Mouse (Mus musculus): ENCODE measurements around the gene Mast4.

Gene Mast4

DNA sequence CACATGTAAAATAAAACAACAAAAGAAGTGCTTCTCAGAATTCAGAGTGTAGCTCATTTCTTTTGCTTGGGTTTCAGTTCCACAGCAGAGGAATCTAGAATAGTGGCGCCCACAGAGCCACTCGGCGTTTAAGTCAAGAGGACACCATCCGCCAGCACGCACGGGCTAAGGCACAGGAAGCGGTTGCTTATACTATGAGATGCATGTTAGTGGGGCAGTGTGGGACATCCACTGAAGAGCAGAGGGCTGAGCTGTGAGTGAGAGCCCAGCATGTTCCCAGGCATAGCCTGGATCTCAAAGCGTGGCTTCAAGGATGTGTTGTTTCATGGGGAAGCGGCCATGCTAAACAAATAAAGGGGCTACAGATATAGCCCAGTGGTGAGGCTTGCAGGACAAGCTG, 214.6 kb downstream of the Mast4 start:
- DNase-seq (ENCODE audit: low spot score) = no peak

GRCm38 (mm10) chr13:103115116-103115515, 219.2 kb downstream of the Mast4 start:
- DNase-seq (ENCODE audit: low spot score) = no peak

DNA sequence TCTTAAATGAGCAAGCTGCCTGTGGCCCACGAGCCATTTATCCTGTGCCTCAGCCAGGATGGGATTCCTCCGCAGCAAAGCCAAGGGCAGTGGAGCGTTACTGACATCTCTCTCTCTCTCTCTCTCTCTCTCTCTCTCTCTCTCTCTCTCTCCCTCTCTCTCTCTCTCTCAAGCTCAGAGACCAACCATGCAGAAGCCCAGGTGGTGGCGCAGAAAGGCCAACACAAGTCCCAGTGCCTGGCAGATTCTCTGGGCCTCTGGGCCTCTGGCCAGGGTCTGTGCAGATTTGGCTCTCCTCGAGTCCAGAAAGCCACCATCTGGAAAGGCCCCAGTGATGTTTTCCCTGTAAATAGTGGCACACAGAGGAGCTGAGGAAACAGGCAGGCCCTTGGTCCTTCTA, 220.0 kb downstream of the Mast4 start:
- peak; percentile 48 for DNase-seq (ENCODE audit: low spot score)

- peak; percentile 63 for DNase-seq (ENCODE audit: low spot score)
Observed at GRCm38 (mm10) chr13:103109872-103110271, 224.4 kb downstream of the Mast4 start.

- no peak for DNase-seq (ENCODE audit: low spot score)
Observed at GRCm38 (mm10) chr13:103107362-103107761, 226.9 kb downstream of the Mast4 start.

DNA sequence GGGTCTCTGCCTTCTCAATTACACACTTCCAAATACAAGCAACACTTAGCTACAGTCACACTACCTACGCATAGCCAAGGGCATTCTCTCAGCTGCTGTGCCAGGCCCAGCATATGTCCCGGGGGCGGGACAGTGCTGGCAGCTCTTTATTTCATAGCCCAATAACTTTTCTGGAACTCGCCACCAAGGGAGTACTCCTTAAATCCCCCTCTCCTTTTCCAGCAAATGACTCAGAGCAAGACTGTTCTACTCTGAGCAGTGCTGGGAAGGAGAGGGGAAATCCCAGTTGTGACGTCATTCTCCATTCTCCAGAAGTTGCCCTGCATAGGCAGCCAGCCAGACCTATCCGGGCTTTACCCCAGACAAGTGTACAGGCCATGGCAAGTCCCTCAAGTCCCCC, 231.7 kb downstream of the Mast4 start:
- DNase-seq (ENCODE audit: low spot score) = no peak

GRCm38 (mm10) chr13:103096346-103097150, 237.7 kb downstream of the Mast4 start:
- DNase-seq (ENCODE audit: low spot score) = peak; percentile 49

DNA sequence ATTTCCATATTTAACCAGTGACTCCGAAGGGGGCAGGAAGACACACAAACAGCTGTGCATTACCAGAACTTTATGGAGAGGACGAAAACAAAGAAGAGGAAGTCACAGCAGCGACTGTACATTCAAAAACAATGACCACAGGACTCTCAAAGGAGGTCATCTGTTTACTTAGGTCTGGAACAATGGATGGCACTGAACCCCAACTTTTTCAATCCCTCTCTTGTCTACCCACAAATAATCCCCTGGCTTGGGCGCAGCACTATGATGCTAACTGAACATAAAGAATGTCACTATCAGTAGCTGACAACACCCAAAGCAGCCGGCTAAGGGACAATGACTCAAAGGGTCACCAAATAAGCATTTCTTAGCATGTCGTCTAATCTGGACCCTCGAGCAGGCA, 238.8 kb downstream of the Mast4 start:
- DNase-seq (ENCODE audit: low spot score) = no peak

DNA sequence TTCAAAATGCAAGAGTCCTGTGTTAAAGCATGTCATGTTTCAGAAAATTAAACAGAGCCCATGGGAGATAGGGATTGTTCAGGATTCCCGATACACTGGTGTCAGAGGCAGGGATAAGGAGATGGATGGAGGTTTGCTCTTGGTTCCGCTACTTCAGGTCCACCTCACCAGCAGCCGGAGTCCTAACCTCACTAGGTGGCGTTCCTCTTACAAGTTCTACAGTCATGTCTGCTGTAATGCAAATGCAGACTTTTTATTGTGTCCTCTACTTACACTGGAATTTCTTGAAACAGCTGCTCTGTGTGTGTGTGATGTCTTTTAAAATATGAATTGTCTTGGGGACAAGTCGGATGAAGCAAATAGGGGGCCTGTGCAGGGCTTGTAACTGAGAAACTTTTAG, 239.7 kb downstream of the Mast4 start:
- DNase-seq (ENCODE audit: low spot score) = no peak

DNA sequence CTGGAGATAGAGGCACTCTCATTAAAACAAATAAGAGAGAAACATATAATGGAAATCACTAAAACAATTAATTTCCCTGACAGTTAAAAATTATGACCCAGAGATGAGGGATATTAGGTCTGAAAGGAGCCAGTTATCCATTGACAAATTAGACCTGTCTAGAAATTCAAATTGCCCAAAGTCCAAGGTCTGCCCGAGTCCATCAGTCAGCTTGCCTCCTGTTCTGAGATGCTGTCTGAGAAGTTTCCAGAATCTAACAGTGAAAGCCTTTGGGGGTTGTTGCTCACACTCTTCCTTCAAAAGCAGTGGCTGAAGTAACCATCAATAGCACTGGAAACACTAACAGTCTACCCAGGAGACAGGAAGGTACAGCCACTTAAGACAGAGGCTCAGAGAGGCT, 240.6 kb downstream of the Mast4 start:
- no peak for DNase-seq (ENCODE audit: low spot score)

GRCm38 (mm10) chr13:103085540-103086121, 248.7 kb downstream of the Mast4 start:
- peak; percentile 38 for DNase-seq (ENCODE audit: low spot score)

GRCm38 (mm10) chr13:103082891-103083290, 251.4 kb downstream of the Mast4 start:
- no peak for DNase-seq (ENCODE audit: low spot score)

DNA sequence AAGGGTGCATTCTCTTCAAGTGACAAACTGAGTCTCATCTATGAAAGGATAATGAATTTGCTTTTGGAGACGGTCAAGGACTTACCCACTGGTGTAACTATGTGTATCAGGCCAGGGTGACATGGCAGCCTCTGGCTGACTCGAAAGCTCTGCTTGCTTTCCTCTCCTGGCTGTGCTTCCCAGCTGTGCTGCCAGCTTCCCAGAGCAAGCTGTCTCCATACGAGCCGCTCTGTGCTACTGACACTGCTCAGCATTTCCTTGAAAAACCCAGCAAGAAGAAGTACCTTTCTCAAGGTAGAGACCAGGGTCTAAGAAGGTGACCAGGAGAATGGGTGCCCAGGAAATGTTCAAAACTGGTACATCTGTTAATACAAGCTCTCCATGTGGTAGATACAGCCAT, 254.5 kb downstream of the Mast4 start:
- no peak for DNase-seq (ENCODE audit: low spot score)

GRCm38 (mm10) chr13:103078815-103079214, 255.5 kb downstream of the Mast4 start:
- DNase-seq (ENCODE audit: low spot score) = no peak

DNA sequence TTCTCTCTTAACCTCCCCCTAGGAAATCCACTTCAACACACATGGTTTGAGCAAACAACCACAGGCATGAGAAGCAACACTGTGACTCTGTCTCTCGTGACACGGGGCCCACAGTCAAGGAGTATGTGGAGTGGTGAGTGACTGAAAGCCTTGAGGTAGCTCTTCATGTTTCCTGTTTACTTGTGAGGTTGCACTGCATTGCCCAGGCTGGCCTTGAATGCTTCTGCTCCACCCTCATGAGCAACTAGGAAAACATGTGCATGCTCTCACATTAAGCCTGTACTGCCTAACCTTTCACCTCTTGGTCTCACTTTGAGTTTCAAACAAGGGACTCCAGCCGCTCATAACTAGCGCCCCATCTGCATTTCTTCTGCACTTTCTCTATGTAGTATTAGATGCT, 260.8 kb downstream of the Mast4 start:
- no peak for DNase-seq (ENCODE audit: low spot score)

DNA sequence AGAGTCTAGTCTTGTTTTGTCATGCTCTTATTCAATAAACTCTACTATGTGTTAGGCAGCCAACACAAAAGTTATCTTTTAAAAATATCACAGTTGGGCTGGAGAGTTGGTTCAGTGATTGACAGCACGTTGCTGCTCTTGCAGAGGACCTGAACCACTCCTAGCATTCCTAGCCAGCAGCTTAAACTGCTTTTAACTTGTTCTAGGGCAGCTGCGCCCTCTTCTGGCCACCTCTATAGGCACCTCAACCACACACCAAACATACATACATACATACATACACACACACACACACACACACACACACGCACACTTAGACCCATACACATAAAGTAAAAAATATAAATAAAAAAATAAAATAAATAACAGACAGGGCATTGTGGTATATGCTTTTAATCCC, 262.5 kb downstream of the Mast4 start:
- no peak for DNase-seq (ENCODE audit: low spot score)

DNA sequence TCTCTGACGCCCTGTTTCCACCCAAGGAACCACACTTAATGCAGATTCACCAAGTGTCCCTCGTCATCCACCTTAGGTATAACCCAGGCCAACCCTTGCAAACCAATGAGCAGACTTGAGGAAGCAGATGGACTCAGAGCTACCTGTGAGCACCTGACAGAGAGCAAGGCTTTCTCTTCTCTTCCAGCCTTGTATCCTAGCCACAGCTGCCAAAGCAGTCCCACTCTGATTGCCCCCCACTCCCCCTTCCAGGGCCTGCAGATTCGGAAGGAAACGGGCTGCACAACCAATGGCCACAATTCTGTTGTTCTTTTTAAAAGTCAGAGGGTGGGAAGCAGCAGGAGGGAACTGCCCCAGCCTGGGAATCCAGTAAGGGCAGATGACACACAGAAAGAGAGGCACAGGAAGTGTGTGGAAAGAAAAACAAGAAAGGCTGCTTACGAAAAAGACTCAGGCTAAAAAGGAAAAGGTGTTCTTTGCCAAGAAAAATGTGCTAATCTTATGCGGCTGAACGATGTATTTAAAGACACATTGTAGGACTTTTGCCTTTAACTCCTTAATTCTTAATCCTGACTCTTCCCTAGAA, 266.6 kb downstream of the Mast4 start:
- no peak for DNase-seq (ENCODE audit: low spot score)

GRCm38 (mm10) chr13:103065437-103065836, 268.9 kb downstream of the Mast4 start:
- no peak for DNase-seq (ENCODE audit: low spot score)

- no peak for DNase-seq (ENCODE audit: low spot score)
Observed at GRCm38 (mm10) chr13:103061680-103062079, 272.6 kb downstream of the Mast4 start.

DNA sequence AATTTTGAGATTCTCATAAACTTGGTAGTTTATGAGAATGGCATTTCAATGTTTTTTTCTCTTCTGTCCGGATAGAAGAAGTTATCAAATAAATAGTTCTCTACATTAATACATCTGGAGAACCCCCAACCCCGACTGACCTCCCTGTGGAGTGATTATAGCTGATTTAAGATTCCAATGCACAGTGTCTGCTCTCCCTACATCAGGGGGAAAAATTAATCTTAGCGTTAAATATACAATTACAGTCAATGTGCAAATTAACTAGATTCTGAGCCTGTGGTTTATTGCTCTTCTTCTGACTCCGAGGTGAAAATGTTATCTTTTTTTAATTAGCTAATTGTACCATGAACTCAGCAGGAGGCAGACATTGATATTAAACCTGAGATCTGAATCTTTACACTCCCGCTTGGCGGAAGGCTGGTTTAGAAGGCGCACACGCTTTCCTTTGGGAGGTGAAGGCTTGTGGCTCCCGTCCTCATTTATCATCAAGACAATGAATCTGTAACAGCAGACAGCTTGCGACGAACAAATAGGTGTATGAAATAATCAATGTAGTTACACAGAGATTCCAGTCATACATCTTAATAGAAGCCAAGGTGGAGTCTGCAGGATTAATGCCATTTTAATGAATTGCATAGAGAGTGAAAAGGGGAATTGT, 274.2 kb downstream of the Mast4 start:
- DNase-seq (ENCODE audit: low spot score) = no peak

- DNase-seq (ENCODE audit: low spot score) = no peak
Observed at GRCm38 (mm10) chr13:103056451-103056850, 277.8 kb downstream of the Mast4 start.

- DNase-seq (ENCODE audit: low spot score) = no peak
Observed at GRCm38 (mm10) chr13:103052661-103053060, 281.6 kb downstream of the Mast4 start.

GRCm38 (mm10) chr13:103048954-103049353, 285.3 kb downstream of the Mast4 start:
- DNase-seq (ENCODE audit: low spot score) = no peak

Data from ovary, postnatal 36 days (tissue).